Mouse (Mus musculus) CH12.LX (cell line): ENCODE results near the gene Cyp1a1. TPM values are rescaled to one million over a fixed set of nuclear protein-coding genes. Genes with fewer than 3 reads are reported as not detected.

Source experiments
- DNase-seq: peaks from one replicate; pipeline ENCODE4 v3.0.0-alpha.2; 2013; ENCODE audit errors: extremely low read depth
- H3K27ac ChIP-seq: 2 replicates; pipeline ENCODE4 v1.5.1; 2012; ENCODE audit warnings: low read depth, mild to moderate bottlenecking, control low read depth, moderate library complexity; ENCODE audit not compliant: insufficient read depth
- H3K27me3 ChIP-seq: replicated peaks from 2 replicates; pipeline ENCODE3; 2012; ENCODE audit warnings: inconsistent platforms
- H3K36me3 ChIP-seq, 2 experiments: replicated peaks in 1 of 2; 2 replicates each; pipeline versions ENCODE3 to v1.6.1; 2012; ENCODE audit warnings: inconsistent platforms in 1 of 2, low read length in 1 of 2, mild to moderate bottlenecking in 1 of 2, mixed read lengths in 1 of 2, moderate library complexity in 1 of 2; ENCODE audit not compliant: control insufficient read depth in 1 of 2, insufficient read depth in 1 of 2
- H3K4me1 ChIP-seq, 2 experiments: 2 replicates each; pipeline ENCODE4 v1.6.1; 2012; ENCODE audit warnings: inconsistent platforms in 1 of 2, moderate library complexity in 1 of 2; ENCODE audit not compliant: insufficient read depth in 2 of 2, control insufficient read depth in 1 of 2
- H3K4me2 ChIP-seq: 2 replicates; pipeline ENCODE4 v1.6.1; 2012; ENCODE audit warnings: low read depth, mild to moderate bottlenecking, control low read depth; ENCODE audit not compliant: poor library complexity, insufficient read depth, severe bottlenecking
- H3K4me3 ChIP-seq, 3 experiments: fragments of 150-350 bp in 1 of 3; sonication (generic) in 1 of 3; replicated peaks in 1 of 3; 2 replicates each; pipeline versions ENCODE3 to v1.5.1; 2011 to 2012; ENCODE audit warnings: low read depth in 2 of 3, low read length in 2 of 3, mild to moderate bottlenecking in 2 of 3, moderate library complexity in 2 of 3, control low read depth in 1 of 3, improper control_type of control experiment in 1 of 3, inconsistent platforms in 1 of 3, mixed read lengths in 1 of 3; ENCODE audit not compliant: poor library complexity in 1 of 3
- H3K79me2 ChIP-seq: replicated peaks from 2 replicates; pipeline ENCODE4 v1.6.1; 2012; ENCODE audit warnings: mild to moderate bottlenecking, moderate library complexity; ENCODE audit not compliant: control insufficient read depth, poor library complexity, insufficient read depth, severe bottlenecking; ENCODE audit errors: extremely low read depth
- H3K9ac ChIP-seq: 2 replicates; pipeline ENCODE4 v1.6.1; 2012; ENCODE audit warnings: low read depth, mild to moderate bottlenecking, control low read depth, moderate library complexity; ENCODE audit not compliant: insufficient read depth
- H3K9me3 ChIP-seq: replicated peaks from 2 replicates; pipeline ENCODE3; 2012; ENCODE audit warnings: low read length, inconsistent platforms, mixed read lengths
- CHD2 ChIP-seq: IDR thresholded peaks from 2 replicates; pipeline ENCODE4 v1.6.1; 2011; ENCODE audit warnings: low read length, improper control_type of control experiment
- CTCF ChIP-seq, 2 experiments: IDR thresholded peaks in 1 of 2; conservative IDR thresholded peaks in 1 of 2; 2 replicates each; pipeline ENCODE4 v1.5.1; 2011 to 2012; ENCODE audit warnings: low read depth in 2 of 2, low read length in 2 of 2, improper control_type of control experiment in 1 of 2, inconsistent platforms in 1 of 2, mild to moderate bottlenecking in 1 of 2, moderate library complexity in 1 of 2
- E2F4 ChIP-seq: IDR thresholded peaks from 2 replicates; pipeline ENCODE4 v1.6.1; 2011; ENCODE audit warnings: low read depth, low read length, improper control_type of control experiment; ENCODE audit not compliant: insufficient replicate concordance
- EP300 ChIP-seq: IDR thresholded peaks from 2 replicates; pipeline ENCODE4 v1.6.1; 2011; ENCODE audit warnings: low read length, improper control_type of control experiment
- ETS1 ChIP-seq: conservative IDR thresholded peaks from 2 replicates; pipeline ENCODE4 v1.6.1; 2012; ENCODE audit warnings: low read depth, mild to moderate bottlenecking, inconsistent platforms, low read length, improper control_type of control experiment, moderate library complexity
- HCFC1 ChIP-seq: IDR thresholded peaks from 2 replicates; pipeline ENCODE4 v1.6.1; 2012; ENCODE audit warnings: low read depth, mild to moderate bottlenecking, inconsistent platforms, low read length, improper control_type of control experiment
- IRF4 ChIP-seq: IDR thresholded peaks from 2 replicates; pipeline ENCODE4 v1.6.1; 2014; ENCODE audit warnings: low read depth, mild to moderate bottlenecking, inconsistent platforms, low read length, improper control_type of control experiment
- JUN ChIP-seq: IDR thresholded peaks from 2 replicates; pipeline ENCODE4 v1.6.1; 2011; ENCODE audit warnings: low read depth, mild to moderate bottlenecking, low read length, improper control_type of control experiment, moderate library complexity; ENCODE audit not compliant: insufficient read depth
- JUND ChIP-seq: conservative IDR thresholded peaks from 2 replicates; pipeline ENCODE4 v1.6.1; 2011; ENCODE audit warnings: low read depth, low read length, improper control_type of control experiment
- KAT2A ChIP-seq: IDR thresholded peaks from 2 replicates; pipeline ENCODE4 v1.6.1; 2012; ENCODE audit warnings: low read length, improper control_type of control experiment, inconsistent platforms; ENCODE audit not compliant: insufficient replicate concordance
- MAZ ChIP-seq: IDR thresholded peaks from 2 replicates; pipeline ENCODE4 v1.6.1; 2012; ENCODE audit warnings: low read depth, mild to moderate bottlenecking, inconsistent platforms, low read length, improper control_type of control experiment, moderate library complexity
- MEF2A ChIP-seq: IDR thresholded peaks from 2 replicates; pipeline ENCODE4 v1.6.1; 2014; ENCODE audit warnings: low read depth, mild to moderate bottlenecking, inconsistent platforms, low read length, improper control_type of control experiment, borderline replicate concordance
- MXI1 ChIP-seq: IDR thresholded peaks from 2 replicates; pipeline ENCODE4 v1.6.1; 2011; ENCODE audit warnings: mild to moderate bottlenecking, low read depth, low read length, improper control_type of control experiment
- MYC ChIP-seq: IDR thresholded peaks from 2 replicates; pipeline ENCODE4 v1.6.1; 2011; ENCODE audit warnings: low read depth, mild to moderate bottlenecking, improper control_type of control experiment, low read length
- NELFE ChIP-seq: IDR thresholded peaks from 2 replicates; pipeline ENCODE4 v1.6.1; 2011; ENCODE audit warnings: low read depth, low read length, improper control_type of control experiment
- NRF1 ChIP-seq: IDR thresholded peaks from 2 replicates; pipeline ENCODE4 v1.6.1; 2014; ENCODE audit warnings: low read depth, mild to moderate bottlenecking, inconsistent platforms, low read length, improper control_type of control experiment, moderate library complexity
- PAX5 ChIP-seq: IDR thresholded peaks from 2 replicates; pipeline ENCODE4 v1.6.1; 2012; ENCODE audit warnings: low read length, inconsistent platforms, mixed read lengths
- POLR2A ChIP-seq: IDR thresholded peaks from 2 replicates; pipeline ENCODE4 v1.6.1; 2011; ENCODE audit warnings: low read depth, mild to moderate bottlenecking, improper control_type of control experiment, low read length
- POLR2AphosphoS2 ChIP-seq: IDR thresholded peaks from 2 replicates; pipeline ENCODE4 v1.6.1; 2011; ENCODE audit warnings: low read depth, low read length, improper control_type of control experiment
- RCOR1 ChIP-seq: conservative IDR thresholded peaks from 2 replicates; pipeline ENCODE4 v1.6.1; 2012; ENCODE audit warnings: low read depth, mild to moderate bottlenecking, inconsistent platforms, low read length, improper control_type of control experiment
- SIN3A ChIP-seq: IDR thresholded peaks from 2 replicates; pipeline ENCODE4 v1.6.1; 2012; ENCODE audit warnings: low read length, improper control_type of control experiment, inconsistent platforms
- SMC3 ChIP-seq: IDR thresholded peaks from 2 replicates; pipeline ENCODE4 v1.6.1; 2011; ENCODE audit warnings: low read depth, low read length, improper control_type of control experiment
- TBP ChIP-seq: conservative IDR thresholded peaks from 2 replicates; pipeline ENCODE4 v1.6.1; 2011; ENCODE audit warnings: low read depth, low read length, improper control_type of control experiment
- TCF12 ChIP-seq: IDR thresholded peaks from 2 replicates; pipeline ENCODE4 v1.6.1; 2014; ENCODE audit warnings: low read depth, mild to moderate bottlenecking, inconsistent platforms, low read length, improper control_type of control experiment
- UBTF ChIP-seq: IDR thresholded peaks from 2 replicates; pipeline ENCODE4 v1.6.1; 2012; ENCODE audit warnings: low read depth, mild to moderate bottlenecking, inconsistent platforms, low read length, improper control_type of control experiment, moderate library complexity
- USF1 ChIP-seq: IDR thresholded peaks from 2 replicates; pipeline ENCODE4 v1.6.1; 2014; ENCODE audit warnings: low read depth, mild to moderate bottlenecking, inconsistent platforms, low read length, improper control_type of control experiment
- USF2 ChIP-seq: conservative IDR thresholded peaks from 2 replicates; pipeline ENCODE4 v1.6.1; 2011; ENCODE audit warnings: low read depth, low read length, improper control_type of control experiment
- ZC3H11A ChIP-seq: IDR thresholded peaks from 2 replicates; pipeline ENCODE4 v1.6.1; 2012; ENCODE audit warnings: low read depth, mild to moderate bottlenecking, inconsistent platforms, low read length, improper control_type of control experiment
- ZKSCAN1 ChIP-seq: IDR thresholded peaks from 2 replicates; pipeline ENCODE4 v1.6.1; 2012; ENCODE audit warnings: low read depth, inconsistent platforms, low read length, improper control_type of control experiment, borderline replicate concordance
- ZMIZ1 ChIP-seq: IDR thresholded peaks from 2 replicates; pipeline ENCODE4 v1.6.1; 2012; ENCODE audit warnings: low read depth, mild to moderate bottlenecking, inconsistent platforms, low read length, improper control_type of control experiment
- ZNF384 ChIP-seq: IDR thresholded peaks from 2 replicates; pipeline ENCODE4 v1.6.1; 2012; ENCODE audit warnings: low read depth, low read length, improper control_type of control experiment, inconsistent platforms
- dilution Hi-C: fragments of 300-500 bp; cut with MboI; formaldehyde crosslinking; loops from 2 replicates; pipeline ENCODE4 v1.14.3; 2020; ENCODE audit warnings: low sequenced_read_pairs; ENCODE audit not compliant: extremely low pct_unique_long_range_greater_than_20kb, extremely low pct_ligation_motif_present
- in situ Hi-C: fragments of 300-500 bp; cut with MboI; formaldehyde crosslinking; loops from 3 replicates; pipeline ENCODE4 v1.14.3; 2019; ENCODE audit warnings: low sequenced_read_pairs, low pct_ligation_motif_present, low pct_unique_long_range_greater_than_20kb, mixed read lengths
- polyA plus RNA-seq: library from polyadenylated mRNA; unstranded; fragments of >175 nt; gene quantifications from 2 replicates; pipeline ENCODE4 v1.2.1, GENCODE M21; 2012; ENCODE audit warnings: low read depth; ENCODE audit not compliant: insufficient read length
- total RNA-seq, 2 experiments: library from RNA; depleted of rRNA; stranded (reverse); fragments of 300-350 nt in 1 of 2; fragments of >200 nt in 1 of 2; gene quantifications; 2 replicates each; pipeline ENCODE4 v1.2.3; 2012 to 2014

Gene Cyp1a1
- total and polyA plus RNA-seq, 3 experiments: 0.11 to 0.13 TPM; not detected in 1

- no peak; the same call in none of the 2 replicates for TF ChIP-seq MXI1
- 0 out of 2 replicates have a peak, but pooled peaks have one; percentile 14 for TF ChIP-seq ETS1
- TF ChIP-seq KAT2A: no peak
- TF ChIP-seq ZC3H11A: no peak
- no peak for TF ChIP-seq EP300
- TF ChIP-seq TBP: no peak
- no peak for TF ChIP-seq POLR2AphosphoS2
- TF ChIP-seq SIN3A: peak; percentile 57; the same call in 1 of the 2 replicates
- TF ChIP-seq CHD2: peak; percentile 59; the same call in 1 of the 2 replicates
- TF ChIP-seq MYC: 0 out of 2 replicates have a peak, but pooled peaks have one; percentile 29
- no peak for TF ChIP-seq USF2
- peak; percentile 37; the same call in 1 of the 2 replicates for TF ChIP-seq IRF4
- no peak for TF ChIP-seq TCF12
Measured at GRCm38 (mm10) chr9:57644442-57644943, 43.2 kb upstream of the Cyp1a1 start (continued).

GRCm38 (mm10) chr9:57644944-57645893 lies 42.5 kb upstream of the Cyp1a1 start:
- Histone ChIP-seq H3K9ac (peak overlapping the region; percentile 92), H3K9me3 (no peaks in the 10 kb centered on the region), H3K4me1 (peaks cover 20 to 58% of the 10 kb centered on the region in 2 experiments), H3K79me2 (peaks cover 43% of the 10 kb centered on the region), H3K4me3 (peak overlapping the region; percentile 86 to 95 (median 90)), H3K4me2 (peak overlapping the region; percentile 68), H3K27me3 (no peaks in the 10 kb centered on the region), H3K27ac (peak overlapping the region; percentile 96), H3K36me3 (peaks cover 3 to 16% of the 10 kb centered on the region in 2 experiments)
- in situ Hi-C loops: no loop called here
- DNase-seq: peak; percentile 83
- dilution Hi-C loops: no loop called here
- TF ChIP-seq ZNF384: no peak
- peak; percentile 79 for TF ChIP-seq MYC
- TF ChIP-seq JUND: no peak
- peak; percentile 54; the same call in 1 of the 2 replicates for TF ChIP-seq IRF4
- TF ChIP-seq TBP: no peak
- no peak for TF ChIP-seq USF2
- peak; percentile 40 to 89; a peak in 3 of 4 replicates for TF ChIP-seq CTCF (conservative IDR thresholded peaks at IDR 0.05 in 1 of 2, IDR thresholded peaks at IDR 0.05 in 1 of 2; ENCODE audit: low read depth in 2 of 2, low read length in 2 of 2)
- TF ChIP-seq USF1: no peak
- TF ChIP-seq EP300: 0 out of 2 replicates have a peak, but pooled peaks have one; percentile 27
- TF ChIP-seq SMC3: peak; percentile 80
- no peak for TF ChIP-seq E2F4
- TF ChIP-seq UBTF: peak; percentile 97
- TF ChIP-seq MAZ: peak; percentile 88
- peak; percentile 63 for TF ChIP-seq NELFE
- peak; percentile 18; the same call in 1 of the 2 replicates for TF ChIP-seq ZC3H11A
- peak; percentile 42; the same call in 1 of the 2 replicates for TF ChIP-seq ZMIZ1
- TF ChIP-seq POLR2A: peak; percentile 72
- TF ChIP-seq MXI1: peak; percentile 52; the same call in 1 of the 2 replicates
- TF ChIP-seq RCOR1: 0 out of 2 replicates have a peak, but pooled peaks have one; percentile 35
- peak; percentile 52; the same call in 1 of the 2 replicates for TF ChIP-seq ETS1
- TF ChIP-seq JUN: no peak
- TF ChIP-seq TCF12: peak; percentile 86
- peak; percentile 75 for TF ChIP-seq MEF2A
- no peak for TF ChIP-seq KAT2A
- TF ChIP-seq ZKSCAN1: no peak
- TF ChIP-seq HCFC1: peak; percentile 56
- peak; percentile 89 for TF ChIP-seq CHD2
- TF ChIP-seq NRF1: peak; percentile 97
- peak; percentile 76 for TF ChIP-seq SIN3A
- TF ChIP-seq PAX5: no peak
